Mouse (Mus musculus): ENCODE results near the gene Pkn2. TPM values are rescaled to one million over a fixed set of nuclear protein-coding genes. Genes with fewer than 3 reads are reported as not detected.

Pkn2 gene
- polyA plus RNA-seq, 1 experiment: 14.9 TPM

- peaks cover 4% of the 10 kb centered on the region for H3K36me3 ChIP-seq (ENCODE audit: control insufficient read depth, insufficient read depth, low read length)
- peak within 1 kb of the TSS; percentile 100 for H3K4me3 ChIP-seq (ENCODE audit: control insufficient read depth, low read depth, low read length)
- no peaks in the 10 kb centered on the region for H3K27me3 ChIP-seq (ENCODE audit: control insufficient read depth, insufficient read depth, low read length)
- TF ChIP-seq POLR2A (IDR thresholded peaks at IDR 0.05; ENCODE audit: control insufficient read depth, low read depth, low read length) (peak; percentile 100), CTCF (IDR thresholded peaks at IDR 0.05; ENCODE audit: control insufficient read depth, insufficient read depth, insufficient replicate concordance, low read depth, low read length) (no peak)
- no peaks in the 10 kb centered on the region; the same call in 1 of the 2 replicates for H3K4me1 ChIP-seq (ENCODE audit: control insufficient read depth, insufficient read depth, low read length)
- peak within 1 kb of the TSS; percentile 94 for H3K27ac ChIP-seq (ENCODE audit: control insufficient read depth, insufficient read depth, low read depth, low read length)
Measured at GRCm38 (mm10) chr3:142764995-142765777, 116.6 kb downstream of the Pkn2 start, which contains the start of gene Gtf2b. Gene Gtf2b, plus strand, starts transcription at chr3:142765045.

GRCm38 (mm10) chr3:142760356-142760755 is 121.4 kb downstream of the Pkn2 start:
- Histone ChIP-seq H3K27me3 (ENCODE audit: control insufficient read depth, insufficient read depth, low read length) (no peaks in the 10 kb centered on the region), H3K4me1 (ENCODE audit: control insufficient read depth, insufficient read depth, low read length) (no peaks in the 10 kb centered on the region), H3K36me3 (ENCODE audit: control insufficient read depth, insufficient read depth, low read length) (no peaks in the 10 kb centered on the region), H3K27ac (ENCODE audit: control insufficient read depth, insufficient read depth, low read depth, low read length) (peak overlapping the region; percentile 69; the same call in 1 of the 2 replicates), H3K4me3 (ENCODE audit: control insufficient read depth, low read depth, low read length) (peak overlapping the region; percentile 54)
- TF ChIP-seq CTCF (IDR thresholded peaks at IDR 0.05; ENCODE audit: control insufficient read depth, insufficient read depth, insufficient replicate concordance, low read depth, low read length) (no peak), POLR2A (IDR thresholded peaks at IDR 0.05; ENCODE audit: control insufficient read depth, low read depth, low read length) (no peak)

- Histone ChIP-seq H3K36me3 (ENCODE audit: control insufficient read depth, insufficient read depth, low read length) (no peaks in the 10 kb centered on the region), H3K4me3 (ENCODE audit: control insufficient read depth, low read depth, low read length) (no peak overlapping the region), H3K4me1 (ENCODE audit: control insufficient read depth, insufficient read depth, low read length) (no peaks in the 10 kb centered on the region), H3K27me3 (ENCODE audit: control insufficient read depth, insufficient read depth, low read length) (no peaks in the 10 kb centered on the region), H3K27ac (ENCODE audit: control insufficient read depth, insufficient read depth, low read depth, low read length) (no peak overlapping the region; the same call in 1 of the 2 replicates)
- TF ChIP-seq POLR2A (IDR thresholded peaks at IDR 0.05; ENCODE audit: control insufficient read depth, low read depth, low read length) (no peak), CTCF (IDR thresholded peaks at IDR 0.05; ENCODE audit: control insufficient read depth, insufficient read depth, insufficient replicate concordance, low read depth, low read length) (no peak)
Measured at GRCm38 (mm10) chr3:142758593-142758992, 123.2 kb downstream of the Pkn2 start.

- H3K27me3 ChIP-seq (ENCODE audit: control insufficient read depth, insufficient read depth, low read length): no peaks in the 10 kb centered on the region
- H3K36me3 ChIP-seq (ENCODE audit: control insufficient read depth, insufficient read depth, low read length): no peaks in the 10 kb centered on the region
- no peak overlapping the region for H3K4me3 ChIP-seq (ENCODE audit: control insufficient read depth, low read depth, low read length)
- H3K27ac ChIP-seq (ENCODE audit: control insufficient read depth, insufficient read depth, low read depth, low read length): no peak overlapping the region
- TF ChIP-seq CTCF (IDR thresholded peaks at IDR 0.05; ENCODE audit: control insufficient read depth, insufficient read depth, insufficient replicate concordance, low read depth, low read length) (no peak), POLR2A (IDR thresholded peaks at IDR 0.05; ENCODE audit: control insufficient read depth, low read depth, low read length) (no peak)
- H3K4me1 ChIP-seq (ENCODE audit: control insufficient read depth, insufficient read depth, low read length): no peaks in the 10 kb centered on the region
Measured at GRCm38 (mm10) chr3:142757841-142758240, 124.0 kb downstream of the Pkn2 start.

GRCm38 (mm10) chr3:142755132-142755867 is 126.5 kb downstream of the Pkn2 start:
- H3K4me3 ChIP-seq (ENCODE audit: control insufficient read depth, low read depth, low read length): no peak overlapping the region
- H3K27ac ChIP-seq (ENCODE audit: control insufficient read depth, insufficient read depth, low read depth, low read length): no peak overlapping the region
- H3K27me3 ChIP-seq (ENCODE audit: control insufficient read depth, insufficient read depth, low read length): no peaks in the 10 kb centered on the region
- no peaks in the 10 kb centered on the region for H3K4me1 ChIP-seq (ENCODE audit: control insufficient read depth, insufficient read depth, low read length)
- TF ChIP-seq CTCF (IDR thresholded peaks at IDR 0.05; ENCODE audit: control insufficient read depth, insufficient read depth, insufficient replicate concordance, low read depth, low read length) (no peak), POLR2A (IDR thresholded peaks at IDR 0.05; ENCODE audit: control insufficient read depth, low read depth, low read length) (no peak)
- no peaks in the 10 kb centered on the region for H3K36me3 ChIP-seq (ENCODE audit: control insufficient read depth, insufficient read depth, low read length)

GRCm38 (mm10) chr3:142749131-142749530 is 132.7 kb downstream of the Pkn2 start:
- H3K27me3 ChIP-seq (ENCODE audit: control insufficient read depth, insufficient read depth, low read length): no peaks in the 10 kb centered on the region
- H3K27ac ChIP-seq (ENCODE audit: control insufficient read depth, insufficient read depth, low read depth, low read length): no peak overlapping the region
- no peaks in the 10 kb centered on the region for H3K36me3 ChIP-seq (ENCODE audit: control insufficient read depth, insufficient read depth, low read length)
- H3K4me1 ChIP-seq (ENCODE audit: control insufficient read depth, insufficient read depth, low read length): peaks cover 9% of the 10 kb centered on the region
- no peak for TF ChIP-seq CTCF (IDR thresholded peaks at IDR 0.05; ENCODE audit: control insufficient read depth, insufficient read depth, insufficient replicate concordance, low read depth, low read length)
- TF ChIP-seq POLR2A (IDR thresholded peaks at IDR 0.05; ENCODE audit: control insufficient read depth, low read depth, low read length): peak; percentile 38
- peak overlapping the region; percentile 73 for H3K4me3 ChIP-seq (ENCODE audit: control insufficient read depth, low read depth, low read length)

- Histone ChIP-seq H3K36me3 (ENCODE audit: control insufficient read depth, insufficient read depth, low read length) (no peaks in the 10 kb centered on the region), H3K27ac (ENCODE audit: control insufficient read depth, insufficient read depth, low read depth, low read length) (no peak overlapping the region), H3K27me3 (ENCODE audit: control insufficient read depth, insufficient read depth, low read length) (no peaks in the 10 kb centered on the region), H3K4me3 (ENCODE audit: control insufficient read depth, low read depth, low read length) (peak overlapping the region; percentile 11; the same call in 1 of the 2 replicates), H3K4me1 (ENCODE audit: control insufficient read depth, insufficient read depth, low read length) (peaks cover 9% of the 10 kb centered on the region)
- TF ChIP-seq POLR2A (IDR thresholded peaks at IDR 0.05; ENCODE audit: control insufficient read depth, low read depth, low read length): no peak
- no peak for TF ChIP-seq CTCF (IDR thresholded peaks at IDR 0.05; ENCODE audit: control insufficient read depth, insufficient read depth, insufficient replicate concordance, low read depth, low read length)
Measured at GRCm38 (mm10) chr3:142747673-142748072, 134.1 kb downstream of the Pkn2 start.

Measured in testis, adult 2 months (tissue).